Mouse (Mus musculus): ENCODE data around the gene Med18. TPM values are rescaled to one million over a fixed set of nuclear protein-coding genes. Genes with fewer than 3 reads are reported as not detected.
A peak's percentile ranks its signal among the peaks of the same experiment; 100 is the strongest.
"Not testable (repeated sequence)": the region's sequence is repeated elsewhere in the genome, so short reads cannot be mapped to it uniquely, and the experiment has no call there.

Med18 gene
- polyA plus RNA-seq, 1 experiment from 2014 or later = 18.5 TPM

GRCm38 (mm10) chr4:132437857-132438256 lies 25.9 kb downstream of the Med18 start:
- Histone ChIP-seq H3K27ac (no peak overlapping the region), H3K9ac (no peak overlapping the region), H3K4me2 (no peak overlapping the region), H3K4me1 (replicated peaks) (no peaks in the 10 kb centered on the region), H3K36me3 (no peaks in the 10 kb centered on the region), H3K27me3 (no peaks in the 10 kb centered on the region), H3K9me3 (no peaks in the 10 kb centered on the region), H3K4me3 (no peak overlapping the region)
- 15% methylated on average over 11 of the region's 11 CpGs for WGBS
- no peak for ATAC-seq (ENCODE audit: low FRiP score)

GRCm38 (mm10) chr4:132432717-132433372 lies 30.9 kb downstream of the Med18 start:
- Histone ChIP-seq H3K9ac (no peak overlapping the region), H3K27me3 (no peaks in the 10 kb centered on the region), H3K4me1 (replicated peaks) (no peaks in the 10 kb centered on the region), H3K4me2 (no peak overlapping the region), H3K36me3 (no peaks in the 10 kb centered on the region), H3K4me3 (no peak overlapping the region), H3K27ac (no peak overlapping the region), H3K9me3 (no peaks in the 10 kb centered on the region)
- ATAC-seq (ENCODE audit: low FRiP score) = no peak
- WGBS = 12% methylated on average over 14 of the region's 14 CpGs

GRCm38 (mm10) chr4:132428022-132428542 lies 35.6 kb downstream of the Med18 start:
- Histone ChIP-seq H3K27ac (no peak overlapping the region), H3K9me3 (no peaks in the 10 kb centered on the region), H3K4me1 (replicated peaks) (no peaks in the 10 kb centered on the region), H3K9ac (no peak overlapping the region), H3K36me3 (no peaks in the 10 kb centered on the region), H3K4me3 (no peak overlapping the region), H3K27me3 (no peaks in the 10 kb centered on the region), H3K4me2 (no peak overlapping the region)
- WGBS = 71% methylated on average over 9 of the region's 9 CpGs
- ATAC-seq (ENCODE audit: low FRiP score) = no peak

GRCm38 (mm10) chr4:132427493-132427892 lies 36.2 kb downstream of the Med18 start:
- Histone ChIP-seq H3K27me3 (no peaks in the 10 kb centered on the region), H3K9ac (no peak overlapping the region), H3K9me3 (no peaks in the 10 kb centered on the region), H3K27ac (no peak overlapping the region), H3K4me1 (replicated peaks) (no peaks in the 10 kb centered on the region), H3K4me2 (no peak overlapping the region), H3K36me3 (no peaks in the 10 kb centered on the region), H3K4me3 (no peak overlapping the region)
- no peak for ATAC-seq (ENCODE audit: low FRiP score)
- 85% methylated on average over 4 of the region's 4 CpGs for WGBS

DNA sequence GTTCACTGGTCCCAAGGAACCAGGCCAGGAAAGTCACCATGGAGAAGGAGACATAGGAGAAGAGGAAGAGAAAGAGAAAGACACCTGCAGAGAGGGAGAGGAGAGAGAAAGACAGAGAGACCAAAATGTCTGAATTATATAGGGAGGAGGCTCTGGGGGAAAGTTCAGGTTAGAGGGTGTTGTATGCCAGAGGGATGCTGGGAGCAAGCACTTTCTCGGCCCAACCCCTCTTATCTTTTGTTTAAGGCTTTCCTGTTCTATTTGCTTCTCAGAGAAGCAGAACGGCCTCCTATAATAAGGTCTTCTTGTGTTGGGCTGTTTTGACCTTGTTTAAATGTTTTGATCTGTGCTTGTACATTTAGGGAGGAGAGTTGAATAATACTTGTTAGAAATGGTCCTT lies 37.7 kb downstream of the Med18 start:
- Histone ChIP-seq H3K27ac (no peak overlapping the region), H3K4me1 (replicated peaks) (peaks cover 2% of the 10 kb centered on the region; the same call in 1 of the 2 replicates), H3K9me3 (no peaks in the 10 kb centered on the region), H3K27me3 (no peaks in the 10 kb centered on the region), H3K9ac (no peak overlapping the region), H3K4me2 (no peak overlapping the region), H3K36me3 (no peaks in the 10 kb centered on the region), H3K4me3 (no peak overlapping the region)
- 69% methylated on average over 2 of the region's 2 CpGs for whole genome bisulfite sequencing
- no peak for ATAC-seq (ENCODE audit: low FRiP score)

DNA sequence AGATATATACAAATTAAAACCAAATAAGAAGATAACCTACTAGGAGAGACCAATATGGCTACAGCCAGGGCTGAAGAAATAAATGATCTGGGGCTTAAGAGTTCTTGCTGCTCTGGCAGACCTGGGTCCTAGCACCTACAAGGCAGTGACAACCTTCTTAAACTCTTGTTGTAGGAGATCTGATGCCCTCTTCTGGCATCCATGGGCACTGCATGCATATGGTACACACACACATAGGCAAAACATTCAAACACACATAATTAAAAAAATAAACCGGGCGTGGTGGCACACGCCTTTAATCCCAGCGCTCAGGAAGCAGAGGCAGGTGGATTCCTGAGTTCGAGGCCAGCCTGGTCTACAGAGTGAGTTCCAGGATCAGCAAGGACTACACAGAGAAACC lies 39.0 kb downstream of the Med18 start:
- no peak overlapping the region for H3K4me2 ChIP-seq
- 99% methylated on average over 5 of the region's 5 CpGs for WGBS

DNA sequence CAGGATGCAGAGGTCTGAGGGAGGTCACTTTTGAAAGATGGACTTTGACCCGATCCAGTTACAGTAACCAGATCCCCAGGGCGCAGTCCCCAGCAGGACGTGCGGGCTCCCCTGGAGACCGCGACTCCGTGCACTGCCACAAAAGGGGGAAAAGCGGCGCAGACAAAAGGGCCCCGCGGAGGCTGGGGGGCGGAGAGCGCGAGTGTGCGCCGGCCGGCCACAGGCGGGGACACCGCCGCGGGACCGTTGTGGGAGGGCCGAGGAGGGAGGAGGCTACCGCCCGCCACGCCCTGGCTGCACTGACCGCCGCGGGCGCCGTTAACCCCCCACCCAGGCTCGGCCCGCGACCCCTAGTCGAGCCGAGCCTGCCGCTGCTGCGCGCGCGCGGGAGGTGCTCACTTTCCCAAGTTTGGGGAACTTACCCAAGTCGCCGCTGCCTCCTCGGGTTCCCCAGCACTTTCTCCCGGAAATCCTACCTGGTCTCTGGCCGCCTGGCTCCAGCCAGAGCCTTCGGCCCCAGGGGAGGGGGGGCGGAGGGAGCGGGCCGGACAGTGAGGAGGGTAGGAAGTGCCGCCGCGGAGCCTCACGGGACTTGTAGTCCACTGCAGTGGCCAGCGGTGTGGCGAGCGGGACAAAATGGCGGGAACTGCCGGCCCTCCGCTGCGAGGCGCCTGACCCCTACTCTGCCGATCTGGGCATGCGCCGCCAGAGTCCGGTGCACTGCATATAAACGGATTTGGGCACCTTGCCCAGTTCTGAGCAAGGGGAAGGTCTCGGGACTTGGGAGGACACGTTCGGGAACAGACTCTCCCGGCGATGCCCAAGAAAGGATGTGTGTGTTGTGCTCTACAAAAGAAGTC lies 41.6 kb downstream of the Med18 start, which contains the start of gene Phactr4:
Gene Phactr4 (minus strand): TSS at position 567 of the 860 bp plus-strand sequence.
- under 1% methylated on average over 68 of the region's 73 CpGs for WGBS
- no peaks in the 10 kb centered on the region for H3K36me3 ChIP-seq
- peak within 1 kb of the TSS; percentile 75 for H3K4me2 ChIP-seq
- peak within 1 kb of the TSS; percentile 84 for H3K9ac ChIP-seq
- ATAC-seq (ENCODE audit: low FRiP score) = peak; percentile 99
- peak within 1 kb of the TSS; percentile 91 for H3K27ac ChIP-seq
- H3K27me3 ChIP-seq = no peaks in the 10 kb centered on the region
- no peaks in the 10 kb centered on the region for H3K9me3 ChIP-seq
- H3K4me3 ChIP-seq = peak within 1 kb of the TSS; percentile 89
- peaks cover 16% of the 10 kb centered on the region for H3K4me1 ChIP-seq (replicated peaks)

More for the DNA sequence above, 39.0 kb downstream of the Med18 start:
- no peak for ATAC-seq (ENCODE audit: low FRiP score)
- H3K9ac ChIP-seq = no peak overlapping the region
- no peaks in the 10 kb centered on the region for H3K36me3 ChIP-seq
- no peak overlapping the region for H3K27ac ChIP-seq
- peaks cover 14% of the 10 kb centered on the region for H3K4me1 ChIP-seq (replicated peaks)
- H3K27me3 ChIP-seq = no peaks in the 10 kb centered on the region
- H3K4me3 ChIP-seq = no peak overlapping the region
- no peaks in the 10 kb centered on the region for H3K9me3 ChIP-seq

DNA sequence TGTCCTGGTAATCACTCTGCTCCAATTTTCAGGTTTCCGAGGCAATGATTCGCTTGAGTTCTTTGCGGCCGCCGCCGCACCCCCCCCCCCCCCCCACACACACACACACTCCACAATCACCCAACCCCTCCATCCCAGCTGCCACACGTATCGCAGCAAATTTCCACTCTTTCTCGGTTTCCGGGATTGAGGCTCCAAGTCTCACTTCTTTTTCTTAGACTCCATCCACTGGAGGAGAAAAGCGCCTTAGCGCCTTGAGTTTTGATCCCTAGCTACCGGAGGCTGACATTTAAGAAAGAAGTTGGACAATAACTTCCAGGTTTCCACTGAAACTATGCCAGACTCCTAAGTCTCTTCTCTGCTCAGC lies 42.2 kb downstream of the Med18 start:
- H3K4me2 ChIP-seq = peak overlapping the region; percentile 75
- no peak for ATAC-seq (ENCODE audit: low FRiP score)
- H3K4me1 ChIP-seq (replicated peaks) = peaks cover 16% of the 10 kb centered on the region
- peak overlapping the region; percentile 91 for H3K27ac ChIP-seq
- H3K27me3 ChIP-seq = no peaks in the 10 kb centered on the region
- no peaks in the 10 kb centered on the region for H3K9me3 ChIP-seq
- 0% methylated on average over 9 of the region's 13 CpGs for WGBS
- H3K9ac ChIP-seq = peak overlapping the region; percentile 84
- H3K36me3 ChIP-seq = no peaks in the 10 kb centered on the region
- H3K4me3 ChIP-seq = peak overlapping the region; percentile 89

GRCm38 (mm10) chr4:132420471-132420870 lies 43.2 kb downstream of the Med18 start:
- peaks cover 16% of the 10 kb centered on the region for H3K4me1 ChIP-seq (replicated peaks)
- H3K9me3 ChIP-seq = no peaks in the 10 kb centered on the region
- H3K9ac ChIP-seq = peak overlapping the region; percentile 84; the same call in 1 of the 2 replicates
- no peak overlapping the region for H3K27ac ChIP-seq
- no peak for ATAC-seq (ENCODE audit: low FRiP score)
- no peaks in the 10 kb centered on the region for H3K36me3 ChIP-seq
- H3K4me2 ChIP-seq = peak overlapping the region; percentile 75
- 79% methylated on average over 5 of the region's 5 CpGs for WGBS
- H3K4me3 ChIP-seq = peak overlapping the region; percentile 89
- no peaks in the 10 kb centered on the region for H3K27me3 ChIP-seq

- no peak overlapping the region for H3K4me2 ChIP-seq
- no peaks in the 10 kb centered on the region for H3K9me3 ChIP-seq
- H3K36me3 ChIP-seq = peaks cover 5% of the 10 kb centered on the region; the same call in 1 of the 2 replicates
- no peaks in the 10 kb centered on the region for H3K27me3 ChIP-seq
- no peak for ATAC-seq (ENCODE audit: low FRiP score)
- H3K9ac ChIP-seq = no peak overlapping the region
- H3K4me3 ChIP-seq = no peak overlapping the region
- no peak overlapping the region for H3K27ac ChIP-seq
- peaks cover 13% of the 10 kb centered on the region for H3K4me1 ChIP-seq (replicated peaks)
Observed at GRCm38 (mm10) chr4:132415966-132416365, 47.8 kb downstream of the Med18 start.

GRCm38 (mm10) chr4:132413257-132413656 lies 50.5 kb downstream of the Med18 start:
- ATAC-seq (ENCODE audit: low FRiP score); H3K4me1 ChIP-seq (replicated peaks); H3K27me3 ChIP-seq; H3K9ac ChIP-seq; H3K9me3 ChIP-seq; H3K4me3 ChIP-seq; H3K27ac ChIP-seq; H3K36me3 ChIP-seq; H3K4me2 ChIP-seq: not testable (repeated sequence)
- WGBS = 94% methylated on average over 4 of the region's 4 CpGs

DNA sequence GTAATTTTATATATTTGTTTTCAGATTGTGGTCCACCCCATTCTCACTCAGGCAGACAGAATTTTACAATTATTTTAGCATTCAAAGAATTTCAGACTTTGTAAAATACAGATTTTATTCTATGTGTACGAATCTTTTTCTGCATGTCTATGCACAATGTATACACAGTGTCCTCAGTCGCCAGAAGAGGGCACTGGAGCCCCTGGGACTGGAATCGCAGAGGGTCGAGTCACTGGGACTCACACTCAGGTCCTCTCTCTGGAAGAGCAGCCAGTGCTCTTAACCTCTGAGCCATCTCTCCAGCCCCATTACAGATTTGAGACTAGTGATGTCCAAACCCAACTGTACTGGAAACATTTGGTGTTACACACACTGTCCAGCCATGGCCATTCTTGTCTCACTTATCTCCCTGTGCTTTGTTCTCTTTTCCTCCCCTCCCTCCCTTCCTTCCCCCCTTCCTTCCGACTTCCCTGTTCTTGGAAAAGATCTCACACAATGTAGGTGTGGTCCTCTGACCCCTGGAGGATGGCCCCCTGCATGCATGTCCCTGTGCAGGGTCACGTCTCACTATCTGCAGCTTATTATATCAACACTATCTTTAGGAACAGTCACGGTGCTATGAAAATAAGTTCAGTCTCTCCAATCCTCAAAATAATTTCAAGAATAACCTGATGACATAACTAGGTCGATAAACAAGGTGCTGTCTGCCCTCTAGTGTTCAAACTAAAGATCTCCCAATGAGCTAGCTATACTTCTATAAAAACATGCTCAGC lies 52.2 kb downstream of the Med18 start:
- no peaks in the 10 kb centered on the region for H3K9me3 ChIP-seq
- WGBS = 54% methylated on average over 8 of the region's 8 CpGs
- no peaks in the 10 kb centered on the region for H3K27me3 ChIP-seq
- H3K4me3 ChIP-seq = no peak overlapping the region
- H3K27ac ChIP-seq = no peak overlapping the region
- no peak for ATAC-seq (ENCODE audit: low FRiP score)
- peaks cover 5% of the 10 kb centered on the region; the same call in 1 of the 2 replicates for H3K36me3 ChIP-seq
- H3K4me1 ChIP-seq (replicated peaks) = 0 out of 2 replicates have a peak, but pooled peaks cover 3% of the 10 kb centered on the region
- no peak overlapping the region for H3K9ac ChIP-seq
- H3K4me2 ChIP-seq = no peak overlapping the region
